Mouse (Mus musculus): ENCODE measurements at regions not wholly inside any gene's neighbourhood (a gene's known extent, or its start where the extent isn't known, plus 50 kb on each side); places are given as distances from the start of the nearest gene placed in this dataset.

- TF ChIP-seq POLR2A (IDR thresholded peaks at IDR 0.05; ENCODE audit: insufficient read depth, low read depth, low read length) (no peak), CTCF (IDR thresholded peaks at IDR 0.05; ENCODE audit: insufficient read depth, low read depth, low read length) (no peak)
Measured at GRCm38 (mm10) chr3:34551069-34551468, 99.1 kb upstream of the Sox2 start.
